Mouse (Mus musculus) neural tube, embryonic 11.5 days (tissue): Measurements from ENCODE around the gene Msh5. TPM values are rescaled to one million over a fixed set of nuclear protein-coding genes. Genes with fewer than 3 reads are reported as not detected.

Source experiments
- ATAC-seq: fragments of 200-750 bp; cut with Nextera tagmentation; 2 replicates; pipeline ENCODE4 v1.8.0; 2017; ENCODE audit warnings: moderate number of reproducible peaks, mild to moderate bottlenecking, moderate TSS enrichment, moderate library complexity; ENCODE audit not compliant: insufficient read depth, low FRiP score, low TSS enrichment
- DNase-seq: peaks from one replicate; pipeline ENCODE4 v3.0.0-alpha.2; 2015; ENCODE audit warnings: low spot score
- H3K27ac ChIP-seq: fragments of 300-500 bp; sonication (generic); 2 replicates; pipeline ENCODE4 v1.5.1; 2014; ENCODE audit warnings: low read depth, mild to moderate bottlenecking, low read length
- H3K27me3 ChIP-seq: fragments of 300-500 bp; sonication (generic); 2 replicates; pipeline ENCODE4 v1.6.1; 2014; ENCODE audit warnings: mild to moderate bottlenecking, low read length, mixed read lengths; ENCODE audit not compliant: control insufficient read depth, insufficient read depth
- H3K36me3 ChIP-seq: fragments of 300-500 bp; sonication (generic); 2 replicates; pipeline ENCODE4 v1.6.1; 2014; ENCODE audit warnings: mild to moderate bottlenecking, low read length, moderate library complexity, mixed read lengths; ENCODE audit not compliant: control insufficient read depth, insufficient read depth
- H3K4me1 ChIP-seq: fragments of 300-500 bp; sonication (generic); 2 replicates; pipeline ENCODE4 v1.6.1; 2014; ENCODE audit warnings: low read length, mixed read lengths; ENCODE audit not compliant: control insufficient read depth, insufficient read depth
- H3K4me2 ChIP-seq: fragments of 300-500 bp; sonication (generic); 2 replicates; pipeline ENCODE4 v1.6.1; 2014; ENCODE audit warnings: low read depth, mild to moderate bottlenecking, moderate library complexity
- H3K4me3 ChIP-seq: fragments of 300-500 bp; sonication (generic); 2 replicates; pipeline ENCODE4 v1.5.1; 2014; ENCODE audit warnings: low read depth, low read length
- H3K9ac ChIP-seq: fragments of 300-500 bp; sonication (generic); 2 replicates; pipeline ENCODE4 v1.6.1; 2014; ENCODE audit warnings: mild to moderate bottlenecking, low read length
- H3K9me3 ChIP-seq: fragments of 300-500 bp; sonication (generic); 2 replicates; pipeline ENCODE4 v1.6.1; 2016; ENCODE audit warnings: low read length; ENCODE audit not compliant: control insufficient read depth
- WGBS: fragments of 180-500 bp; shearing (Covaris S2); extraction: QIAGEN DNeasy Blood & Tissue Kit; methylation state at CpG from one replicate; pipeline ENCODE4 v1.1.7; 2014; 5-methylcytosine and 5-hydroxymethylcytosine counted together
- polyA plus RNA-seq: library from polyadenylated mRNA; unstranded; fragments of >200 nt; fragmentation: Nextera tagmentation; extraction: Ambion mirVana; gene quantifications from 2 replicates; pipeline ENCODE4 v1.2.1, GENCODE M21; 2014

The Msh5 gene
- polyA plus RNA-seq, 1 experiment from 2014 or later: 4.1 TPM

- peak overlapping the region; percentile 88 for H3K4me2 ChIP-seq
- ATAC-seq: peak; percentile 62
- H3K4me3 ChIP-seq: peak overlapping the region; percentile 67
- peak; percentile 79 for DNase-seq
- peak overlapping the region; percentile 89 for H3K9ac ChIP-seq
- no peaks in the 10 kb centered on the region for H3K9me3 ChIP-seq
- H3K27me3 ChIP-seq: no peaks in the 10 kb centered on the region
- peaks cover 22% of the 10 kb centered on the region for H3K36me3 ChIP-seq
- H3K4me1 ChIP-seq: peaks cover 17% of the 10 kb centered on the region
- WGBS: 1% methylated on average over 21 of the region's 21 CpGs
- H3K27ac ChIP-seq: peak overlapping the region; percentile 93
Observed at GRCm38 (mm10) chr17:35051156-35052086, 4.9 kb upstream of the Msh5 start.

GRCm38 (mm10) chr17:35050126-35050750, 3.7 kb upstream of the Msh5 start:
- DNase-seq: peak; percentile 72
- Histone ChIP-seq H3K9ac (peak overlapping the region; percentile 82), H3K27me3 (no peaks in the 10 kb centered on the region), H3K9me3 (no peaks in the 10 kb centered on the region), H3K36me3 (peaks cover 14% of the 10 kb centered on the region), H3K4me1 (peaks cover 22% of the 10 kb centered on the region), H3K4me2 (peak overlapping the region; percentile 88), H3K27ac (peak overlapping the region; percentile 93), H3K4me3 (peak overlapping the region; percentile 67)
- no peak for ATAC-seq
- under 1% methylated on average over 27 of the region's 27 CpGs for WGBS

- peak within 1 kb of the TSS; percentile 67 for H3K4me3 ChIP-seq
- H3K9ac ChIP-seq: peak within 1 kb of the TSS; percentile 82
- ATAC-seq (no peak), DNase-seq (peak; percentile 86)
- 2% methylated on average over 11 of the region's 11 CpGs for WGBS
- H3K4me2 ChIP-seq: peak within 1 kb of the TSS; percentile 88
- H3K9me3 ChIP-seq: no peaks in the 10 kb centered on the region
- peak within 1 kb of the TSS; percentile 93 for H3K27ac ChIP-seq
- H3K4me1 ChIP-seq: peaks cover 22% of the 10 kb centered on the region
- H3K27me3 ChIP-seq: no peaks in the 10 kb centered on the region
- peaks cover 12% of the 10 kb centered on the region for H3K36me3 ChIP-seq
Observed at GRCm38 (mm10) chr17:35049561-35050016, 3.0 kb upstream of the Msh5 start, which contains the start of gene Clic1. Gene Clic1, plus strand, starts transcription at chr17:35049966.

GRCm38 (mm10) chr17:35048932-35049440, 2.4 kb upstream of the Msh5 start:
- Histone ChIP-seq H3K36me3 (peaks cover 9% of the 10 kb centered on the region), H3K4me1 (peaks cover 22% of the 10 kb centered on the region), H3K4me2 (peak overlapping the region; percentile 88), H3K27ac (no peak overlapping the region), H3K9me3 (no peaks in the 10 kb centered on the region), H3K4me3 (0 out of 2 replicates have a peak overlapping the region, but pooled peaks have one; percentile 67), H3K27me3 (no peaks in the 10 kb centered on the region), H3K9ac (no peak overlapping the region)
- no peak for DNase-seq
- ATAC-seq: no peak
- 78% methylated on average over 5 of the region's 5 CpGs for WGBS

GRCm38 (mm10) chr17:35048149-35048931, 1.8 kb upstream of the Msh5 start:
- H3K27me3 ChIP-seq: no peaks in the 10 kb centered on the region
- no peaks in the 10 kb centered on the region for H3K9me3 ChIP-seq
- H3K36me3 ChIP-seq: peaks cover 6% of the 10 kb centered on the region
- DNase-seq (no peak), ATAC-seq (no peak)
- H3K4me3 ChIP-seq: no peak overlapping the region
- 35% methylated on average over 11 of the region's 11 CpGs for WGBS
- H3K4me2 ChIP-seq: no peak overlapping the region
- no peak overlapping the region; the same call in 1 of the 2 replicates for H3K9ac ChIP-seq
- H3K27ac ChIP-seq: peak overlapping the region; percentile 5; the same call in 1 of the 2 replicates
- H3K4me1 ChIP-seq: peaks cover 22% of the 10 kb centered on the region

GRCm38 (mm10) chr17:35047688-35048087, 1.1 kb upstream of the Msh5 start:
- Histone ChIP-seq H3K4me1 (peaks cover 22% of the 10 kb centered on the region), H3K9ac (no peak overlapping the region), H3K27me3 (no peaks in the 10 kb centered on the region), H3K9me3 (no peaks in the 10 kb centered on the region), H3K4me3 (no peak overlapping the region), H3K4me2 (no peak overlapping the region), H3K36me3 (peaks cover under 1% of the 10 kb centered on the region; the same call in 1 of the 2 replicates), H3K27ac (peak overlapping the region; percentile 5; the same call in 1 of the 2 replicates)
- ATAC-seq (no peak), DNase-seq (no peak)
- 55% methylated on average over 1 of the region's 1 CpGs for WGBS

GRCm38 (mm10) chr17:35045807-35046680, 501 bp downstream of the Msh5 start:
- peak; percentile 22 for DNase-seq
- 7% methylated on average over 41 of the region's 48 CpGs for WGBS
- peaks cover 14% of the 10 kb centered on the region for H3K4me1 ChIP-seq

More at GRCm38 (mm10) chr17:35045807-35046680, 501 bp downstream of the Msh5 start:
- Histone ChIP-seq H3K9ac (peak overlapping the region; percentile 62), H3K4me2 (peak overlapping the region; percentile 87), H3K27ac (peak overlapping the region; percentile 63; the same call in 1 of the 2 replicates), H3K27me3 (no peaks in the 10 kb centered on the region), H3K4me3 (peak overlapping the region; percentile 52), H3K36me3 (no peaks in the 10 kb centered on the region), H3K9me3 (no peaks in the 10 kb centered on the region)
- peak; percentile 56 for ATAC-seq
